Mouse (Mus musculus): ENCODE results near the gene Ltbp1. TPM values are rescaled to one million over a fixed set of nuclear protein-coding genes. Genes with fewer than 3 reads are reported as not detected.
A peak's percentile ranks its signal among the peaks of the same experiment; 100 is the strongest.

Ltbp1 gene
- polyA plus RNA-seq, 1 experiment = 4.7 TPM

GRCm38 (mm10) chr17:75151800-75152199 lies 146.4 kb downstream of the Ltbp1 start:
- TF ChIP-seq POLR2A (IDR thresholded peaks at IDR 0.05; ENCODE audit: extremely low read depth, insufficient read depth, low read length) (no peak), CTCF (IDR thresholded peaks at IDR 0.05; ENCODE audit: extremely low read depth, insufficient read depth, low read length) (no peak)
- Histone ChIP-seq H3K27ac (ENCODE audit: insufficient read depth, low read length) (peak overlapping the region; percentile 45; the same call in 1 of the 2 replicates), H3K4me1 (ENCODE audit: control insufficient read depth, insufficient read depth, low read length) (peaks cover 8% of the 10 kb centered on the region), H3K4me3 (ENCODE audit: insufficient read depth, low read length) (no peak overlapping the region)

DNA sequence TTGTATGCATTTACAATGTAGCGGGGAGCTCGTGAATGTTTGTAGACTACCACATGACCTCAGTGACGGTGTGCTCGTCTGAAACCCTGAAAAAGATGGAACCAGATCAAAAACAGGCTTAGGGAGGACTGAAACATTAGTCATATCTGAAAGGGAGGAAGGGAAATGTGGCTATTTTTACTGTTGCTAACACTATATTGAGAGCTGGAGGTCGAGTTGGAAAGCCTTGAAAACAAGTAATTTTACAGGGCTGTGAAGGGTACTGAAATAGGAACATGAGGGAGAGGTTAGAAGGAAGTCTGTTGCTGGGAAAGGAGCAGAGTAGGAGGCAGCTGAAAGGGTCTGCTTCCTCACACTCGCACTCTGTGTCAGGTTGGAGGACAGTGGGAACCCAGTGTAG lies 147.7 kb downstream of the Ltbp1 start:
- H3K4me3 ChIP-seq (ENCODE audit: insufficient read depth, low read length) = no peak overlapping the region
- TF ChIP-seq POLR2A (IDR thresholded peaks at IDR 0.05; ENCODE audit: extremely low read depth, insufficient read depth, low read length) (no peak), CTCF (IDR thresholded peaks at IDR 0.05; ENCODE audit: extremely low read depth, insufficient read depth, low read length) (no peak)
- peaks cover 8% of the 10 kb centered on the region for H3K4me1 ChIP-seq (ENCODE audit: control insufficient read depth, insufficient read depth, low read length)
- 0 out of 2 replicates have a peak overlapping the region, but pooled peaks have one; percentile 37 for H3K27ac ChIP-seq (ENCODE audit: insufficient read depth, low read length)

DNA sequence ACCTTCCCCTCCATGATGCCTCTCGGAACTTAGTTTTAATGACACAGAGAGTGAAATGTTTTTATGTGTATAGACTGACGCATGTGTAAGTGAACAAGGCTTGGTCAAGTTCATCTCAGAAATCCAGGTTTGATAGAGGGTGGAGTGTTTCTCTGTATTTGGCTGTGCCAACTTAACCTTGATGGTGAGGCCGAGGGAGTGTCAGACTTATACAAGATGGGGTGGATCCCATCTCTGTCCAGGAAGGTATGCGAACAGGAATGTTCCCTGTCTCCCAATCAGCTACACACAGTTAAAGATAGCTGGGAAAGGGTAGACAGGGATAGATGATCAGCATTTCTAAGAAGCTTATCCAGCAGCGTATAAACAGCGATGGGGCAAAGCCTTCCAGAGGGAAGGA lies 153.0 kb downstream of the Ltbp1 start:
- Histone ChIP-seq H3K4me3 (ENCODE audit: insufficient read depth, low read length) (no peak overlapping the region), H3K27ac (ENCODE audit: insufficient read depth, low read length) (no peak overlapping the region), H3K4me1 (ENCODE audit: control insufficient read depth, insufficient read depth, low read length) (peaks cover 2% of the 10 kb centered on the region; the same call in 1 of the 2 replicates)
- TF ChIP-seq CTCF (IDR thresholded peaks at IDR 0.05; ENCODE audit: extremely low read depth, insufficient read depth, low read length) (no peak), POLR2A (IDR thresholded peaks at IDR 0.05; ENCODE audit: extremely low read depth, insufficient read depth, low read length) (no peak)

DNA sequence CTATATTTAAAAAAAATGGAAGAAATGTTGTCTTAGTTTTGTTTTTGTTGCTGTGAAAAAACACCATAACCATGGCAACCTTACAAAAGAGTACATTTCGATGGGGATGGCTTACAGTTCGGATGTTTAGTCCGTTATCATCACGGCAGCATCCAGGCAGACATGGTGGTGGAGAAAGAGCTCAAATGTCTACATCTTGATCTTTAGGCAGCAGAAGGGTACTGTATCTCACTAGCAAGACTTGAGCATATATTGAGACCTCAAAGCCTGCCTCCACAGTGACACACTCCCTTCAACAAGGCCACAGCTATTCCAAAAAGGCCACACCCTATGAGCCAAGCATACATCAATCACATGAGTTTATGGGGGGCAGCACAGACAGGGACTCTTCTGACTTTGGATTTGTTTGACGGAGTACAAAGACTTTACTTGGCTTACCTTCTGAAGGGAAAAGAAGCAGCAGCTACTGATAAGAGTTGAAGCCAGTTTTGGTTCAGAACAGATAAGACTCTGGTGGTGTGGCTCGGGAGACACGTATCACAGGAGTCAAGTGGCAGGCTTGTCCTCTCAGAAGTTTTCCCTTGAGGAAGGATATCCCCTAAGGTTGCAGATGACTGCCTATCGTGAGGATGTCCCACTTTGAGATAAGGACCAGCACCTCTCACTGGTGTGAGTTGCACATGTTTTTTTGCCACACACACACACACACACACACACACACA lies 153.9 kb downstream of the Ltbp1 start:
- TF ChIP-seq CTCF (IDR thresholded peaks at IDR 0.05; ENCODE audit: extremely low read depth, insufficient read depth, low read length) (no peak), POLR2A (IDR thresholded peaks at IDR 0.05; ENCODE audit: extremely low read depth, insufficient read depth, low read length) (no peak)
- Histone ChIP-seq H3K27ac (ENCODE audit: insufficient read depth, low read length) (no peak overlapping the region), H3K4me3 (ENCODE audit: insufficient read depth, low read length) (no peak overlapping the region), H3K4me1 (ENCODE audit: control insufficient read depth, insufficient read depth, low read length) (no peaks in the 10 kb centered on the region)

DNA sequence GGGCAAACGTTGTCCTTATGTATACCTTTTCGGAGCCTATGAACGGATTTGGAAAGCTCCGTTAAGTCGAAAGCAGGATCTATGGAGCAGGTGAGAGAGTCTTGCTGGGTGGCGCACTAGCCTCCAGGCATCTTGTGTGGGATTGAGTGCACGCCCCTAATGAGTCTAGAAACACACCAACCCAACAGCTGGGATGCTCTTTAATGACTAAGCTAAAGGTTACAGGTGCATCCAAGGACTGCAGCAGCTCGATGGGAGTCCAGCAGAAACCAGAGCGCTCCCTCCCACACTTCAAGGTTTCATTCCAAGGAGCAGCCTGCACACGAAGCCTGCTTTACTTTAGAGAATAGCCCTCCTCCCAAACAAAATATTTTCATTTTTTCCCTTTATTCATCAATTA lies 155.7 kb downstream of the Ltbp1 start:
- H3K4me3 ChIP-seq (ENCODE audit: insufficient read depth, low read length) = no peak overlapping the region
- TF ChIP-seq CTCF (IDR thresholded peaks at IDR 0.05; ENCODE audit: extremely low read depth, insufficient read depth, low read length) = no peak
- TF ChIP-seq POLR2A (IDR thresholded peaks at IDR 0.05; ENCODE audit: extremely low read depth, insufficient read depth, low read length) = no peak
- no peaks in the 10 kb centered on the region for H3K4me1 ChIP-seq (ENCODE audit: control insufficient read depth, insufficient read depth, low read length)
- no peak overlapping the region for H3K27ac ChIP-seq (ENCODE audit: insufficient read depth, low read length)

GRCm38 (mm10) chr17:75161931-75162330 lies 156.6 kb downstream of the Ltbp1 start:
- no peak overlapping the region for H3K27ac ChIP-seq (ENCODE audit: insufficient read depth, low read length)
- TF ChIP-seq CTCF (IDR thresholded peaks at IDR 0.05; ENCODE audit: extremely low read depth, insufficient read depth, low read length) = no peak
- TF ChIP-seq POLR2A (IDR thresholded peaks at IDR 0.05; ENCODE audit: extremely low read depth, insufficient read depth, low read length) = no peak

DNA sequence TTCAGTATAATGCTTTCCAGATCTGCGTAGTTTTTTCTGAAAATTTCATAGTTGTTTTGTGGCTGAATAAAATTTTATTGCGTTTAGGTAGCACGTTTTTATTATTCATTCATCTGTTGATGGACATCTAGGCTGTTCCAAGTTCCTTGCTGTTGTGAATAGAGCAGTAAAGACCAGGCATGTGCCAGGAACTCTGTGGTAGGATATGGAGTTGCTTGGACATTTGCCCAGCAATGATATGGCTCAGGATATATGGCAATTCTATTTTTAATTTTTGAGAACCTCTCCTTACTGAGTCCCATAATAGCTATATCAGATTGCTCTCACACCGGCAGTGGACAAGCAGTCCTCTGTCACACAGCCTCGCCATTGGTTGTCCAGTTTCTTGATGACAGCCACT lies 159.2 kb downstream of the Ltbp1 start:
- H3K27ac ChIP-seq (ENCODE audit: insufficient read depth, low read length) = no peak overlapping the region
- H3K4me3 ChIP-seq (ENCODE audit: insufficient read depth, low read length) = no peak overlapping the region
- peaks cover 4% of the 10 kb centered on the region for H3K4me1 ChIP-seq (ENCODE audit: control insufficient read depth, insufficient read depth, low read length)
- TF ChIP-seq POLR2A (IDR thresholded peaks at IDR 0.05; ENCODE audit: extremely low read depth, insufficient read depth, low read length) (no peak), CTCF (IDR thresholded peaks at IDR 0.05; ENCODE audit: extremely low read depth, insufficient read depth, low read length) (no peak)

More at GRCm38 (mm10) chr17:75161931-75162330, 156.6 kb downstream of the Ltbp1 start:
- no peak overlapping the region for H3K4me3 ChIP-seq (ENCODE audit: insufficient read depth, low read length)
- no peaks in the 10 kb centered on the region for H3K4me1 ChIP-seq (ENCODE audit: control insufficient read depth, insufficient read depth, low read length)

DNA sequence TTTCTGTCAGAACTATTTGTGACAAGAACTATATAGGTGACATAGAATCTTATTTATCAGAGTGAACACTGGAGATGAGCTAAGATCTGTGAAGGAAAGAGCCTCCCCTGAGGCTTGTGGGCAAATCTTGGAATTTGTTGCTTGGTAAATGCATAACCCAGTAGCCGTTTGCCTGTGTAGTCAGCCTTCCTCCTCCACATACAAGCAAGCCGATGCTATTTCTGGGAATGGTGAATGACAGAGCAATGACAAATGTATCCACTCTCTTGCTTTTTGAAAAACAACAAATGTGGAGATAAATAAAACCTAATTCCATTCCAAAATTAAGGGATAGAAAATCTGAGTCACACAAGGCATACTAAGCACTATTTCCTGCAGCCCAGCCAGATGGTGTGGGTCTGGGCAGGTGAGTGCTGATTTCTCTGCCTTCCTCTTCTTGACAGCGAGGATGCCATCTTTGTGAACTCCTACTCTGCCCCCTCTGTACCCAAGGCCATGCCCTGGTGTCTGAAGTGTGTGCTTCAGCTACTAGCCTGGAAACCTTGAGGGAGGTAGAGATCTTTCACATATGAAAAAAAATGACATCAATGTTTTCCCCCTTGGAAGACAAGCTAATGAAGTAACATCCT lies 163.3 kb downstream of the Ltbp1 start:
- Histone ChIP-seq H3K4me3 (ENCODE audit: insufficient read depth, low read length) (no peak overlapping the region), H3K4me1 (ENCODE audit: control insufficient read depth, insufficient read depth, low read length) (peaks cover 4% of the 10 kb centered on the region), H3K27ac (ENCODE audit: insufficient read depth, low read length) (peak overlapping the region; percentile 21; the same call in 1 of the 2 replicates)
- no peak for TF ChIP-seq POLR2A (IDR thresholded peaks at IDR 0.05; ENCODE audit: extremely low read depth, insufficient read depth, low read length)
- no peak for TF ChIP-seq CTCF (IDR thresholded peaks at IDR 0.05; ENCODE audit: extremely low read depth, insufficient read depth, low read length)

- H3K4me1 ChIP-seq (ENCODE audit: control insufficient read depth, insufficient read depth, low read length) = peaks cover 4% of the 10 kb centered on the region
- TF ChIP-seq CTCF (IDR thresholded peaks at IDR 0.05; ENCODE audit: extremely low read depth, insufficient read depth, low read length) (no peak), POLR2A (IDR thresholded peaks at IDR 0.05; ENCODE audit: extremely low read depth, insufficient read depth, low read length) (no peak)
- H3K27ac ChIP-seq (ENCODE audit: insufficient read depth, low read length) = no peak overlapping the region
- H3K4me3 ChIP-seq (ENCODE audit: insufficient read depth, low read length) = no peak overlapping the region
Observed at GRCm38 (mm10) chr17:75171659-75172058, 166.3 kb downstream of the Ltbp1 start.
